ENCODE assay signal across 35 mouse cellular contexts in genomic region chr9:44640646-44641357, GRCm38 (mm10). TPM values are rescaled to one million over a fixed set of nuclear protein-coding genes. Genes with fewer than 3 reads are reported as not detected.
DNase-seq lines count a peak whose midpoint lies in the region; ATAC-seq and TF ChIP-seq lines count a peak whose summit lies in the region.
"Had no signal": no experiment of that assay in that cellular context is flagged by ENCODE, and none has a peak within 500 bp of the region (broad histone marks: within the 10 kb centered on the region; RNA-seq: fewer than 3 reads in every experiment).

No protein-coding gene starts in this region.

- no peaks in the 10 kb centered on the region for H3K4me1 ChIP-seq in hindbrain, postnatal 0 days (ENCODE audit: insufficient read depth, low read length)
- 0 out of 2 replicates have a peak, but pooled peaks cover 2% of the 10 kb centered on the region for H3K4me1 ChIP-seq in hindbrain, embryonic 13.5 days (replicated peaks)
- no peaks in the 10 kb centered on the region for H3K4me1 ChIP-seq in neural tube, embryonic 15.5 days
- H3K4me1 ChIP-seq in stomach, postnatal 0 days (replicated peaks; ENCODE audit: control insufficient read depth, insufficient read depth), result no peaks in the 10 kb centered on the region
- H3K4me1 ChIP-seq: embryonic facial prominence, embryonic 12.5 days; hindbrain, embryonic 10.5 days; intestine, embryonic 15.5 days; limb, embryonic 12.5 days; neural tube, embryonic 12.5 days had no signal

- 86% methylated on average over 3 of the region's 3 CpGs for WGBS in hindbrain, postnatal 0 days
- 96% methylated on average over 3 of the region's 3 CpGs for WGBS in hindbrain, embryonic 13.5 days
- 96% methylated on average over 3 of the region's 3 CpGs for WGBS in neural tube, embryonic 15.5 days
- WGBS in stomach, postnatal 0 days, result 82% methylated on average over 3 of the region's 3 CpGs

- ATAC-seq in hindbrain, postnatal 0 days, result no peak
- no peak for ATAC-seq in hindbrain, embryonic 13.5 days (ENCODE audit: low FRiP score)
- no peak for ATAC-seq in neural tube, embryonic 15.5 days (ENCODE audit: low FRiP score)
- ATAC-seq in stomach, postnatal 0 days (ENCODE audit: low FRiP score, low TSS enrichment), result no peak
- ATAC-seq: hindbrain, embryonic 16.5 days had no signal

- peak; percentile 22; the same call in 1 of the 2 replicates for TF ChIP-seq CTCF in hindbrain, postnatal 0 days (IDR thresholded peaks at IDR 0.05; ENCODE audit: low read depth)
- no peak for TF ChIP-seq CTCF in stomach, postnatal 0 days (IDR thresholded peaks at IDR 0.05; ENCODE audit: low read depth)

- no peak for TF ChIP-seq EP300 in stomach, postnatal 0 days (optimal IDR thresholded peaks at IDR 0.05)

- no peaks in the 10 kb centered on the region for H3K27me3 ChIP-seq in hindbrain, postnatal 0 days (ENCODE audit: insufficient read depth, low read length)
- no peaks in the 10 kb centered on the region for H3K27me3 ChIP-seq in hindbrain, embryonic 13.5 days
- no peaks in the 10 kb centered on the region for H3K27me3 ChIP-seq in neural tube, embryonic 15.5 days (replicated peaks)
- no peaks in the 10 kb centered on the region for H3K27me3 ChIP-seq in stomach, postnatal 0 days (ENCODE audit: control insufficient read depth, insufficient read depth, low read length)
- H3K27me3 ChIP-seq: embryonic facial prominence, embryonic 12.5 days; intestine, embryonic 15.5 days; limb, embryonic 12.5 days; neural tube, embryonic 12.5 days had no signal

- H3K36me3 ChIP-seq in hindbrain, postnatal 0 days (ENCODE audit: insufficient read depth, low read length), result peaks cover 5% of the 10 kb centered on the region
- H3K36me3 ChIP-seq in hindbrain, embryonic 13.5 days, result peaks cover 34% of the 10 kb centered on the region
- H3K36me3 ChIP-seq in neural tube, embryonic 15.5 days, result peaks cover 29% of the 10 kb centered on the region
- H3K36me3 ChIP-seq in stomach, postnatal 0 days (ENCODE audit: control insufficient read depth, insufficient read depth, low read length), result peaks cover 5% of the 10 kb centered on the region; the same call in 1 of the 2 replicates

- no peak overlapping the region for H3K9ac ChIP-seq in hindbrain, postnatal 0 days (replicated peaks; ENCODE audit: low read length)
- no peak overlapping the region for H3K9ac ChIP-seq in hindbrain, embryonic 13.5 days
- H3K9ac ChIP-seq in neural tube, embryonic 15.5 days (replicated peaks), result no peak overlapping the region
- no peak overlapping the region for H3K9ac ChIP-seq in stomach, postnatal 0 days (ENCODE audit: low read length)
- H3K9ac ChIP-seq: embryonic facial prominence, embryonic 12.5 days; intestine, embryonic 15.5 days; limb, embryonic 12.5 days; neural tube, embryonic 12.5 days had no signal

- no peaks in the 10 kb centered on the region for H3K9me3 ChIP-seq in hindbrain, postnatal 0 days (ENCODE audit: low read length)
- H3K9me3 ChIP-seq in hindbrain, embryonic 13.5 days, result no peaks in the 10 kb centered on the region
- H3K9me3 ChIP-seq in neural tube, embryonic 15.5 days (replicated peaks), result no peaks in the 10 kb centered on the region
- no peaks in the 10 kb centered on the region for H3K9me3 ChIP-seq in stomach, postnatal 0 days (ENCODE audit: control insufficient read depth, low read length)
- H3K9me3 ChIP-seq: embryonic facial prominence, embryonic 12.5 days; hindbrain, embryonic 10.5 days; intestine, embryonic 15.5 days; limb, embryonic 12.5 days; neural tube, embryonic 12.5 days had no signal

- H3K4me2 ChIP-seq in hindbrain, postnatal 0 days (ENCODE audit: low read depth, low read length), result no peak overlapping the region
- H3K4me2 ChIP-seq in hindbrain, embryonic 13.5 days, result no peak overlapping the region
- H3K4me2 ChIP-seq in neural tube, embryonic 15.5 days, result no peak overlapping the region
- no peak overlapping the region for H3K4me2 ChIP-seq in stomach, postnatal 0 days (replicated peaks; ENCODE audit: low read depth)
- H3K4me2 ChIP-seq: embryonic facial prominence, embryonic 12.5 days; intestine, embryonic 15.5 days; limb, embryonic 12.5 days; liver, embryonic 11.5 days; neural tube, embryonic 12.5 days had no signal

- H3K27ac ChIP-seq in hindbrain, postnatal 0 days, result no peak overlapping the region
- H3K27ac ChIP-seq in hindbrain, embryonic 13.5 days, result no peak overlapping the region
- H3K27ac ChIP-seq in neural tube, embryonic 15.5 days (replicated peaks), result no peak overlapping the region
- H3K27ac ChIP-seq in stomach, postnatal 0 days (replicated peaks), result no peak overlapping the region
- H3K27ac ChIP-seq: embryonic facial prominence, embryonic 12.5 days; hindbrain, embryonic 10.5 days; intestine, embryonic 15.5 days; limb, embryonic 12.5 days; neural tube, embryonic 12.5 days had no signal

- no peak for DNase-seq in hindbrain, postnatal 0 days (ENCODE audit: low spot score)
- DNase-seq in neural tube, embryonic 10.5 days (ENCODE audit: extremely low spot score, low spot score), result peak; percentile 10
- DNase-seq in ES-CJ7 (ENCODE audit: low read depth, low spot score), result peak; percentile 26
- no peak for DNase-seq in stomach, postnatal 0 days (ENCODE audit: low spot score)
- no peak for DNase-seq in thymus, postnatal 0 days (ENCODE audit: low spot score)
- DNase-seq: adrenal gland, postnatal 10 days; cerebellum, adult 9-10 months; cerebellum, postnatal 36 days; embryo, embryonic 11 days; heart, postnatal 14 days; layer of hippocampus, adult 9-11 months; lung, postnatal 36 days; midbrain, embryonic 14.5 days; right cerebral cortex, postnatal 4 days; thymus, adult 2 months; thymus, postnatal 4 days had no signal

- no peak overlapping the region for H3K4me3 ChIP-seq in hindbrain, postnatal 0 days (ENCODE audit: low read length)
- no peak overlapping the region for H3K4me3 ChIP-seq in hindbrain, embryonic 13.5 days
- no peak overlapping the region for H3K4me3 ChIP-seq in neural tube, embryonic 15.5 days (replicated peaks)
- H3K4me3 ChIP-seq in stomach, postnatal 0 days (ENCODE audit: low read depth, low read length), result no peak overlapping the region
- H3K4me3 ChIP-seq: embryonic facial prominence, embryonic 12.5 days; hindbrain, embryonic 10.5 days; intestine, embryonic 15.5 days; limb, embryonic 12.5 days; neural tube, embryonic 12.5 days had no signal

RNA-seq across cellular contexts. Expression of gene Treh, which starts 32.2 kb away (rescaled TPM):
- total RNA-seq in hindbrain, postnatal 0 days (2014; rRNA removed), result not detected in 2 replicates
- not detected in 2 replicates for polyA plus RNA-seq in hindbrain, postnatal 0 days (2015; fragmentation: Nextera tagmentation; extraction: Ambion mirVana)
- polyA plus RNA-seq in hindbrain, embryonic 13.5 days (2015; fragmentation: Nextera tagmentation; extraction: Ambion mirVana), result not detected in 2 replicates
- not detected in 2 replicates for polyA plus RNA-seq in neural tube, embryonic 15.5 days (2015; fragmentation: Nextera tagmentation; extraction: Ambion mirVana)
- not detected in 2 replicates for polyA plus RNA-seq in stomach, postnatal 0 days (2015; fragmentation: Nextera tagmentation; extraction: Ambion mirVana)
- 0.07 TPM in 1 of 2 replicates, not detected in the other for polyA plus RNA-seq in thymus, postnatal 0 days (2015; fragmentation: Nextera tagmentation; extraction: Ambion mirVana)
- total RNA-seq: adrenal gland, postnatal 10 days; gastrocnemius, adult 18-20 months; gastrocnemius, postnatal 4 days; heart, adult 8-10 months; heart, postnatal 14 days; left cerebral cortex, adult 18-20 months; left cerebral cortex, postnatal 14 days; megakaryocyte, adult 5-6 weeks had no signal
- polyA plus RNA-seq: embryonic facial prominence, embryonic 12.5 days; heart, embryonic 14.5 days; hindbrain, embryonic 10.5 days; hindbrain, embryonic 16.5 days; intestine, embryonic 15.5 days; limb, embryonic 12.5 days; liver, embryonic 11.5 days; liver, embryonic 16.5 days; lung, embryonic 16.5 days; midbrain, embryonic 14.5 days; neural tube, embryonic 12.5 days; spleen, adult 2 months had no signal

RNA-seq across cellular contexts. Expression of gene Ddx6, which starts 36.1 kb away (rescaled TPM):
- total RNA-seq in hindbrain, postnatal 0 days (2014; rRNA removed), result 52.9 and 56.2 TPM in 2 replicates
- polyA plus RNA-seq in hindbrain, postnatal 0 days (2015; fragmentation: Nextera tagmentation; extraction: Ambion mirVana), result 22.3 and 22.7 TPM in 2 replicates
- polyA plus RNA-seq in hindbrain, embryonic 13.5 days (2015; fragmentation: Nextera tagmentation; extraction: Ambion mirVana), result 26.1 and 28.2 TPM in 2 replicates
- 15.1 and 16.8 TPM in 2 replicates for polyA plus RNA-seq in neural tube, embryonic 15.5 days (2015; fragmentation: Nextera tagmentation; extraction: Ambion mirVana)
- 7.9 and 10.4 TPM in 2 replicates for polyA plus RNA-seq in stomach, postnatal 0 days (2015; fragmentation: Nextera tagmentation; extraction: Ambion mirVana)
- polyA plus RNA-seq in thymus, postnatal 0 days (2015; fragmentation: Nextera tagmentation; extraction: Ambion mirVana), result 22.2 and 29.5 TPM in 2 replicates

Comparison
In these comparisons a context has a peak if more than half of its experiments do, and no peak if none do; other contexts are left out.
1. DNase-seq: peak in neural tube, embryonic 10.5 days (single experiment) and ES-CJ7 (single experiment); none in hindbrain, postnatal 0 days (single experiment), stomach, postnatal 0 days (single experiment) and thymus, postnatal 0 days (single experiment).